In genomic region chr9:44314257-44314547, GRCm38 (mm10) we compare ENCODE assay signal across 14 mouse cellular contexts. TPM values are rescaled to one million over a fixed set of nuclear protein-coding genes. Genes with fewer than 3 reads are reported as not detected.
A peak's percentile ranks its signal among the peaks of the same experiment; 100 is the strongest.
DNase-seq lines count a peak whose midpoint lies in the region; ATAC-seq and TF ChIP-seq lines count a peak whose summit lies in the region.
"Had no signal": no experiment of that assay in that cellular context is flagged by ENCODE, and none has a peak within 500 bp of the region (broad histone marks: within the 10 kb centered on the region; RNA-seq: fewer than 3 reads in every experiment).

No protein-coding gene starts in this region.

- H3K9ac ChIP-seq in midbrain, embryonic 11.5 days (ENCODE audit: low read length), result no peak overlapping the region
- H3K9ac ChIP-seq in midbrain, embryonic 16.5 days (ENCODE audit: low read depth, low read length), result no peak overlapping the region
- H3K9ac ChIP-seq: embryonic facial prominence, embryonic 12.5 days; forebrain, embryonic 15.5 days; forebrain, postnatal 0 days had no signal

- peak overlapping the region; percentile 32; the same call in 1 of the 2 replicates for H3K4me3 ChIP-seq in layer of hippocampus, adult 2 months
- no peak overlapping the region for H3K4me3 ChIP-seq in midbrain, embryonic 11.5 days (ENCODE audit: low read depth, low read length)
- H3K4me3 ChIP-seq in midbrain, embryonic 16.5 days (ENCODE audit: low read depth, low read length), result no peak overlapping the region
- H3K4me3 ChIP-seq in olfactory bulb, adult 2 months (ENCODE audit: insufficient read depth, low read depth, low read length), result no peak overlapping the region
- H3K4me3 ChIP-seq: embryonic facial prominence, embryonic 10.5 days; embryonic facial prominence, embryonic 12.5 days; forebrain, embryonic 15.5 days had no signal

- DNase-seq in layer of hippocampus, adult 2 months (ENCODE audit: low spot score in 2 of 2), result no peak
- DNase-seq in layer of hippocampus, adult 9-11 months, result no peak
- peak; percentile 28 for DNase-seq in midbrain, embryonic 11.5 days (ENCODE audit: low spot score, missing footprints)
- peak; percentile 74 for DNase-seq in retina, postnatal 1 day
- no peak for DNase-seq in lung, postnatal 10 days
- no peak for DNase-seq in adrenal gland, adult 2 months
- DNase-seq: adrenal gland, adult 8-10 months; adrenal gland, postnatal 14 days had no signal

- no peak for TF ChIP-seq CTCF in layer of hippocampus, adult 2 months (conservative IDR thresholded peaks at IDR 0.05)
- no peak for TF ChIP-seq CTCF in olfactory bulb, adult 2 months (IDR thresholded peaks at IDR 0.05; ENCODE audit: insufficient read depth, low read depth, low read length)

- H3K27ac ChIP-seq in layer of hippocampus, adult 2 months, result peak overlapping the region; percentile 88
- no peak overlapping the region for H3K27ac ChIP-seq in midbrain, embryonic 11.5 days (ENCODE audit: low read depth, low read length)
- H3K27ac ChIP-seq in midbrain, embryonic 16.5 days (ENCODE audit: low read length), result no peak overlapping the region
- H3K27ac ChIP-seq in olfactory bulb, adult 2 months (ENCODE audit: insufficient read depth, low read depth, low read length), result peak overlapping the region; percentile 46
- H3K27ac ChIP-seq: embryonic facial prominence, embryonic 10.5 days; embryonic facial prominence, embryonic 12.5 days; forebrain, embryonic 15.5 days had no signal

- ATAC-seq in midbrain, embryonic 11.5 days (ENCODE audit: low FRiP score), result no peak
- no peak for ATAC-seq in midbrain, embryonic 16.5 days
- ATAC-seq: forebrain, embryonic 15.5 days; forebrain, postnatal 0 days had no signal

- no peak for TF ChIP-seq POLR2A in olfactory bulb, adult 2 months (IDR thresholded peaks at IDR 0.05; ENCODE audit: insufficient read depth, low read depth, low read length)

- peaks cover 8% of the 10 kb centered on the region for H3K36me3 ChIP-seq in midbrain, embryonic 11.5 days (ENCODE audit: control insufficient read depth, insufficient read depth, low read length)
- peaks cover 19% of the 10 kb centered on the region for H3K36me3 ChIP-seq in midbrain, embryonic 16.5 days (ENCODE audit: control insufficient read depth, insufficient read depth, low read length)

- H3K4me2 ChIP-seq in midbrain, embryonic 11.5 days, result no peak overlapping the region
- no peak overlapping the region for H3K4me2 ChIP-seq in midbrain, embryonic 16.5 days (ENCODE audit: low read length)
- H3K4me2 ChIP-seq: embryonic facial prominence, embryonic 12.5 days; forebrain, embryonic 15.5 days had no signal

- no peaks in the 10 kb centered on the region for H3K9me3 ChIP-seq in midbrain, embryonic 11.5 days (ENCODE audit: control insufficient read depth, low read length)
- no peaks in the 10 kb centered on the region for H3K9me3 ChIP-seq in midbrain, embryonic 16.5 days (replicated peaks; ENCODE audit: control insufficient read depth, low read length, poor library complexity, severe bottlenecking)
- H3K9me3 ChIP-seq: embryonic facial prominence, embryonic 10.5 days; embryonic facial prominence, embryonic 12.5 days; forebrain, embryonic 15.5 days had no signal

- H3K27me3 ChIP-seq in midbrain, embryonic 11.5 days (ENCODE audit: control insufficient read depth, insufficient read depth, low read length), result no peaks in the 10 kb centered on the region
- no peaks in the 10 kb centered on the region for H3K27me3 ChIP-seq in midbrain, embryonic 16.5 days (ENCODE audit: control insufficient read depth, insufficient read depth, low read depth, low read length)
- H3K27me3 ChIP-seq: forebrain, embryonic 15.5 days had no signal

- H3K4me1 ChIP-seq in midbrain, embryonic 11.5 days (ENCODE audit: control insufficient read depth, insufficient read depth, low read length), result peaks cover 30% of the 10 kb centered on the region
- H3K4me1 ChIP-seq in midbrain, embryonic 16.5 days (ENCODE audit: control insufficient read depth, insufficient read depth, low read length), result peaks cover 19% of the 10 kb centered on the region
- H3K4me1 ChIP-seq in olfactory bulb, adult 2 months (ENCODE audit: control insufficient read depth, insufficient read depth, low read length), result peaks cover 49% of the 10 kb centered on the region

- 63% methylated on average over 4 of the region's 4 CpGs for WGBS in midbrain, embryonic 11.5 days
- 54% methylated on average over 4 of the region's 4 CpGs for WGBS in midbrain, embryonic 16.5 days
- 29% methylated on average over 4 of the region's 4 CpGs for WGBS in olfactory bulb, adult 2 months

RNA-seq across cellular contexts. Expression of gene C2cd2l, which starts 5.9 kb away (rescaled TPM):
- 100 to 1,000 TPM; 186 to 206 TPM for total RNA-seq in layer of hippocampus, adult 2 months (2021)
- polyA plus RNA-seq in midbrain, embryonic 11.5 days (2014; fragmentation: Nextera tagmentation; extraction: Ambion mirVana), result 9.8 and 10.4 TPM in 2 replicates
- 22.3 and 24.8 TPM in 2 replicates for polyA plus RNA-seq in midbrain, embryonic 16.5 days (2015; fragmentation: Nextera tagmentation; extraction: Ambion mirVana)
- not detected in 2 replicates for polyA plus RNA-seq in olfactory bulb, adult 2 months (2012; ENCODE audit: insufficient read depth, insufficient read length, low replicate concordance, missing spikeins)
- total RNA-seq in adrenal gland, adult 2 months (2021), result 10 to 100 TPM; 46.1 to 59.0 TPM
- polyA plus RNA-seq in adrenal gland, adult 2 months (2012; rRNA removed), result 100 and 106 TPM in 2 replicates

RNA-seq across cellular contexts. Expression of gene Hinfp, which starts 8.7 kb away (rescaled TPM):
- 10 to 100 TPM; 26.0 to 36.9 TPM for total RNA-seq in layer of hippocampus, adult 2 months (2021)
- 25.6 and 28.0 TPM in 2 replicates for polyA plus RNA-seq in midbrain, embryonic 11.5 days (2014; fragmentation: Nextera tagmentation; extraction: Ambion mirVana)
- 28.7 and 30.0 TPM in 2 replicates for polyA plus RNA-seq in midbrain, embryonic 16.5 days (2015; fragmentation: Nextera tagmentation; extraction: Ambion mirVana)
- polyA plus RNA-seq in olfactory bulb, adult 2 months (2012; ENCODE audit: insufficient read depth, insufficient read length, low replicate concordance, missing spikeins), result not detected in 2 replicates
- total RNA-seq in adrenal gland, adult 2 months (2021), result 10 to 100 TPM; 16.6 to 24.9 TPM
- 13.5 and 13.8 TPM in 2 replicates for polyA plus RNA-seq in adrenal gland, adult 2 months (2012; rRNA removed)

RNA-seq across cellular contexts. Expression of gene Dpagt1, which starts 11.6 kb away (rescaled TPM):
- 10 to 100 TPM; 14.5 to 15.3 TPM for total RNA-seq in layer of hippocampus, adult 2 months (2021)
- polyA plus RNA-seq in midbrain, embryonic 11.5 days (2014; fragmentation: Nextera tagmentation; extraction: Ambion mirVana), result 41.8 and 48.9 TPM in 2 replicates
- polyA plus RNA-seq in midbrain, embryonic 16.5 days (2015; fragmentation: Nextera tagmentation; extraction: Ambion mirVana), result 36.1 and 39.6 TPM in 2 replicates
- 150 TPM in 1 of 2 replicates, not detected in the other for polyA plus RNA-seq in olfactory bulb, adult 2 months (2012; ENCODE audit: insufficient read depth, insufficient read length, low replicate concordance, missing spikeins)
- total RNA-seq in adrenal gland, adult 2 months (2021), result 10 to 100 TPM; 28.2 to 36.1 TPM
- 55.8 and 68.2 TPM in 2 replicates for polyA plus RNA-seq in adrenal gland, adult 2 months (2012; rRNA removed)

RNA-seq across cellular contexts. Expression of gene H2afx, which starts 20.3 kb away (rescaled TPM):
- 10 to 100 TPM; 42.5 to 44.2 TPM for total RNA-seq in layer of hippocampus, adult 2 months (2021)
- polyA plus RNA-seq in midbrain, embryonic 11.5 days (2014; fragmentation: Nextera tagmentation; extraction: Ambion mirVana), result 355 and 377 TPM in 2 replicates
- 112 and 124 TPM in 2 replicates for polyA plus RNA-seq in midbrain, embryonic 16.5 days (2015; fragmentation: Nextera tagmentation; extraction: Ambion mirVana)
- not detected in 2 replicates for polyA plus RNA-seq in olfactory bulb, adult 2 months (2012; ENCODE audit: insufficient read depth, insufficient read length, low replicate concordance, missing spikeins)
- total RNA-seq in adrenal gland, adult 2 months (2021), result 10 to 100 TPM; 28.1 to 37.4 TPM
- polyA plus RNA-seq in adrenal gland, adult 2 months (2012; rRNA removed), result 124 and 134 TPM in 2 replicates

RNA-seq across cellular contexts. Expression of gene Abcg4, which starts 25.8 kb away (rescaled TPM):
- 10 to 100 TPM; 67.9 to 71.4 TPM for total RNA-seq in layer of hippocampus, adult 2 months (2021)
- 3.2 and 4.8 TPM in 2 replicates for polyA plus RNA-seq in midbrain, embryonic 11.5 days (2014; fragmentation: Nextera tagmentation; extraction: Ambion mirVana)
- polyA plus RNA-seq in midbrain, embryonic 16.5 days (2015; fragmentation: Nextera tagmentation; extraction: Ambion mirVana), result 29.7 and 33.9 TPM in 2 replicates
- polyA plus RNA-seq in olfactory bulb, adult 2 months (2012; ENCODE audit: insufficient read depth, insufficient read length, low replicate concordance, missing spikeins), result not detected in 2 replicates
- 10 to 100 TPM; 27.1 to 41.4 TPM for total RNA-seq in adrenal gland, adult 2 months (2021)
- polyA plus RNA-seq in adrenal gland, adult 2 months (2012; rRNA removed), result 84.3 and 86.8 TPM in 2 replicates

Comparison
In these comparisons a context has a peak if more than half of its experiments do, and no peak if none do; other contexts are left out.
1. DNase-seq: peak in midbrain, embryonic 11.5 days (single experiment) and retina, postnatal 1 day (single experiment); none in layer of hippocampus, adult 2 months (0 of 2), layer of hippocampus, adult 9-11 months (single experiment), lung, postnatal 10 days (single experiment) and adrenal gland, adult 2 months (single experiment).
2. H3K27ac ChIP-seq: peak in layer of hippocampus, adult 2 months (single experiment) and olfactory bulb, adult 2 months (single experiment); none in midbrain, embryonic 11.5 days (single experiment) and midbrain, embryonic 16.5 days (single experiment).